Mouse (Mus musculus): ENCODE data around the gene Tbc1d20.

DNA sequence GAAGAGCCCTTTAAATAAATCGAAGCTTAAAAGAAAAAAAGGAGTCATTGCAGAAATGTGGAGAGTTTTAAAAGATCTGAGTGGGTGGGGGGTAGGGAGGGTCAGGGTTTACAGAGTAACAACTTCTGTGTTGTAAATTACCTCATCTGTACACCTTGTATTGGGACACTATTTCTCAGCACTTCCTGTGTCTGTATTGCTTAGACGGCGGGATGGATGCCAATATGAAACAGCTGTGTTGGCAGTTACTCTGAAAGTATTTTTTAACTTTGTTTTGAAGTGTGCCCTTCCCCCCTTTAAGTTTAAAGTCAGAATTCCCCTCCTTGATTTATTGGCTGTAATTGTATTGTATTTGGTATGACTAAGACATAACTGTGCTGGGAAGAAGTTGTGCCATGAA is 12.2 kb upstream of the Tbc1d20 start:
- TF ChIP-seq CTCF (IDR thresholded peaks at IDR 0.05; ENCODE audit: control insufficient read depth, insufficient read depth, insufficient replicate concordance, low read depth, low read length) (no peak), POLR2A (IDR thresholded peaks at IDR 0.05; ENCODE audit: control insufficient read depth, low read depth, low read length) (no peak)
